Mouse (Mus musculus): ENCODE measurements around the gene Casp8ap2.

Gene Casp8ap2

GRCm38 (mm10) chr4:32668291-32668690 is 53.0 kb downstream of the Casp8ap2 start:
- DNase-seq (ENCODE audit: low spot score in 2 of 2), result no peak

GRCm38 (mm10) chr4:32669825-32670224 is 54.6 kb downstream of the Casp8ap2 start:
- no peak for DNase-seq (ENCODE audit: low spot score in 2 of 2)

- DNase-seq (ENCODE audit: low spot score in 2 of 2), result no peak
Observed at GRCm38 (mm10) chr4:32674025-32674424, 58.8 kb downstream of the Casp8ap2 start.

GRCm38 (mm10) chr4:32677471-32677870 is 62.2 kb downstream of the Casp8ap2 start:
- DNase-seq (ENCODE audit: low spot score in 2 of 2), result no peak

- DNase-seq (ENCODE audit: low spot score in 2 of 2), result peak in 1 of 2 experiments; percentile 25
Observed at GRCm38 (mm10) chr4:32680843-32681242, 65.6 kb downstream of the Casp8ap2 start.

- DNase-seq (ENCODE audit: low spot score in 2 of 2), result no peak
Observed at GRCm38 (mm10) chr4:32682471-32682870, 67.2 kb downstream of the Casp8ap2 start.

- no peak for DNase-seq (ENCODE audit: low spot score in 2 of 2)
Observed at GRCm38 (mm10) chr4:32683061-32683582, 67.9 kb downstream of the Casp8ap2 start.

All from spleen, postnatal 10 days (tissue).